Mouse (Mus musculus) cerebellum, postnatal 25 days (tissue): ENCODE data around the gene 5730596B20Rik.

Source experiments
- DNase-seq, 2 experiments: peaks; one replicate each; pipeline ENCODE4 v3.0.0; 2021; ENCODE audit warnings: mixed read lengths in 2 of 2

Gene 5730596B20Rik

GRCm38 (mm10) chr6:52227470-52228222, 50.3 kb downstream of the 5730596B20Rik start:
- DNase-seq = no peak

- no peak for DNase-seq
These were observed 51.5 kb downstream of the 5730596B20Rik start for GRCm38 (mm10) chr6:52228475-52229465.

- DNase-seq = no peak
These were observed 52.5 kb downstream of the 5730596B20Rik start for GRCm38 (mm10) chr6:52229558-52230416.
